Mouse (Mus musculus): ENCODE results near the gene Mroh3.

Gene Mroh3

GRCm38 (mm10) chr1:136212803-136213202, at the start of gene Mroh3:
Mroh3 (minus strand) TSS chr1:136212828.
- peak; percentile 50 for DNase-seq

DNA sequence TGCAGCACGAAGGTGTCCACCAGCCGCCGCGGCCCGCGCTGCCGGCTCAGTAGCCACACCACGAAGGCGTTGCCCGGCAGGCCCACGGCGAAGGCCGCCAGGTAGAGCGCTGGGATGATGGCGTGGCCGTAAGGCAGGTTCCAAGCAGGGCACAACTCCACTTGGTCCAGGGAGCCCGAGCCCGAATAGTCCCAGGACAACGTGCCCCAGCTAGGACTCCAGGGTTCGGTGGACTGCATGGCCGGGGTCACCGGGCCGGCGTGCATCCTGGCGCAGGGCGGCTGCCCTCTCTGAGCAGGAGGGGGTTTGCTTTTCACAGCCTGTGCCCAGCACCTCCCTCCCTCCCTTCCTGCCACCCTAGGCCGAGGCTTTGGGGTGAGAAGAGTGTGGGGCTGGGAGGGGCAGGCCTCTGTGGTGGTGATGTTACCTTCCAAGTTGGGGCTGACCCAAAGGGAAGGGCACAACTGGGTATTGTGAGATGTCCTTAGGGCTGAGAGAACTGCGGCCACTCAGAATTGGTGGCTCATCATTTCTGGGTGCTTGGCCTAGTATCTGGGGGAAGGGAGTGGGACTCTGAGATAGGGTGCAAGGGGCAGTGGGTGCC, 48.1 kb upstream of the Mroh3 start, which contains the start of gene Gpr25:
TSS of gene Gpr25 (minus strand) at position 239 of the 604 bp plus-strand sequence.
- DNase-seq, result no peak

GRCm38 (mm10) chr1:136259893-136260634, 47.4 kb upstream of the Mroh3 start:
- peak; percentile 35 for DNase-seq

DNA sequence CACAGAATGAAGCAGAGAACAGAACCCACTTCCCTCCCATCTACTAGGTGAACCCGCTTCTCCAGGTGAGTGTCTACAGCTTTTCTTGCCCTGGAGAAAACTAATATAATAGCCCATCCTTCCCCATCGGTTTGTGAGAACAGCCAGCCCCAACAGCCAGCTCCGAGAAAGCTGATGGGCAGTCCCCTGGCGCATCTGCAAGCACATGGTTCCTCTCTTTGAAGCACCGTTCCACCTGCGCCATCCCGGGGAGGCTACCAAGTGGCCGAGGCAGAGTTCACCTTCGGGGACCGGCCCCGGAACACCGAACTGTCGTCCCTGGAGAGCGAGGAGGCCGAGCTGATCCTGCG, 46.9 kb upstream of the Mroh3 start:
- DNase-seq, result no peak

- DNase-seq, result peak; percentile 60
Observed at GRCm38 (mm10) chr1:136258495-136258894, 45.9 kb upstream of the Mroh3 start.

- peak; percentile 46 for DNase-seq
Observed at GRCm38 (mm10) chr1:136255657-136256056, 43.0 kb upstream of the Mroh3 start.

GRCm38 (mm10) chr1:136255174-136255573, 42.5 kb upstream of the Mroh3 start:
- DNase-seq, result no peak

- no peak for DNase-seq
Observed at GRCm38 (mm10) chr1:136254503-136255065, 42.0 kb upstream of the Mroh3 start.

DNA sequence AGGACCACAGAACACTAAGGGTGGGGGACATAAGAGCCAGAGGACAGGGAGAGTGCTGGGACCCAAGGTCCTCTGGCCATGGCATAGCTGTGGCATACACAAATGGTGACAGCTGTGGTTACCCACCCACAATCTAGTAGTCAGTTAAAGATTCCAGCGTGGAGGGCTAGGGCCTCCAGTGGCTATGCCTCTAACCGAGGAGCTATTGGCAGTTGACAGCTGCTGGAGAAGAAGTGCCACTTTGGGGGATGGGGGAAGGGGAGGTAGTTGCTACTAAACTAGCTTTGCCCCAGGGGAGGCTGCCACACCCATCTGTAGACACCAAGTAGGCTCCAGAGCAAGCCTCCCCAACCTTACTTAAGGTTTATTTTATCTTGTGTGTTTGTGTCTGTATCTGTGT, 40.8 kb upstream of the Mroh3 start:
- DNase-seq, result peak; percentile 57

DNA sequence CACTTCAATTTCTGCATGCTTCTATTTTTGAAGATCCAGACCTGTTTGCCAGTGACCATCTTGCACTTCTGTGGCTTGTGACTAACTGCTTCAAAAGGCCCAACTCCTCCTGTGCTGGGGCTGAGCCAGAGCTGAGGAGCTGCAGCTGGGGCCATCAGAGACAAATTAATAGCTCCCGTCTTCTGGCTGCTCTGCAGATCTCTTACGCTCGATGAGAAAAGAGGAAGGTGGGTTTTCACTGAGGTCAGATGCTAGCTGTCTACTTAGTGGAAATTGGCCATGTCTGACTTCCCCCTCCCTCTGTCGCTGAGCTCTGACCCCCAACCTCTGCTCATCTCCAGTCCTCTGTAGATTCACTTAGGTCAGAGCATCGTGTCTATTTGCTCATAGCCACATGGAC, 37.0 kb upstream of the Mroh3 start:
- no peak for DNase-seq

DNA sequence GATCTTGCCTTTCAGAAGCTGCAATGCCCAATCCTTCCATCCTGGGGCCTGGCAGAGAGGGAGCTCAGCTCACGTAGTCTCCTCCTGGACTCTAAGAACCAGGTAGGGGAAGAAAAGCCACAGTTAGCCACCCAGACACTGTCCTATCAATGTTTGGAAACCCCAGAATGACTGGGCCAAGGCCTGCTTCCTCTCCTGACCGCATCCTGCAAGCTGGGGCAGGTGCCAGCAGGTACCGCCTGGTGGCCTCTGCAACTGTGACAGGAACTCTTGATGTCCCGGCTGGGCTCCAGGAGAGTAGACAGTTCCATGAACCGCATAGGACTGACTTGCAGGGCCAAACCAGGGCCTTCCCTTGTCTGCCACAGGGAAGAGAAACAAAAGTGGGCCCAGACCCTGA, 34.8 kb upstream of the Mroh3 start:
- DNase-seq, result peak; percentile 30

- DNase-seq, result no peak
Observed at GRCm38 (mm10) chr1:136244469-136244868, 31.8 kb upstream of the Mroh3 start.

- DNase-seq, result no peak
Observed at GRCm38 (mm10) chr1:136241801-136242200, 29.2 kb upstream of the Mroh3 start.

GRCm38 (mm10) chr1:136238495-136238894, 25.9 kb upstream of the Mroh3 start:
- no peak for DNase-seq

GRCm38 (mm10) chr1:136234595-136235092, 22.0 kb upstream of the Mroh3 start:
- DNase-seq, result no peak

- DNase-seq, result peak; percentile 52
Observed at GRCm38 (mm10) chr1:136233892-136234594, 21.4 kb upstream of the Mroh3 start, which contains the start of gene Inava. Inava (minus strand) TSS chr1:136234264.

- no peak for DNase-seq
Observed at GRCm38 (mm10) chr1:136232986-136233790, 20.6 kb upstream of the Mroh3 start.

- no peak for DNase-seq
Observed at GRCm38 (mm10) chr1:136232285-136232926, 19.8 kb upstream of the Mroh3 start.

DNA sequence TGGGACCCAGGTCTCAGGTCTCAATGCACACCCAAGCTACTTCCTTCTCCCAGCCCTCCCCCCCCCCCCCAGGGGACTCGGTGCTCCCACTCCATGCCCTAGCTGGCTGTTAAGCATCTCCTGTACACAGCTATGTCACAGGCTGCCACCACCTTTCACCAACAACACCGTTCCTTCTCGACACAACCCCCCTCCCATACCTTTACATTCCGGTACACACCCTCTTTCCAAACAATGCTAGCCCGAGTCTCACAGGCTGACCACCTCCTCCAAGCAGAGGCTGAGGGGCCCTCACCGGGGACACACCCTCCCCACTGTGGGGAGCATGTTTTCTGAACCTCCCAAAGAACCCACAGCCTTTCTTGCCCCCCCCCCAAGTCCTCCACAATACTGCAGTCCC, 19.0 kb upstream of the Mroh3 start:
- no peak for DNase-seq

GRCm38 (mm10) chr1:136230201-136230600, 17.6 kb upstream of the Mroh3 start:
- no peak for DNase-seq

- DNase-seq, result no peak
Observed at GRCm38 (mm10) chr1:136229040-136229373, 16.4 kb upstream of the Mroh3 start.

All from thymus, postnatal 25 days (tissue).